Mouse (Mus musculus): ENCODE data around the gene Ch25h.

- TF ChIP-seq POLR2A (IDR thresholded peaks at IDR 0.05; ENCODE audit: borderline replicate concordance, extremely low read depth, insufficient read depth, insufficient read length, poor library complexity, severe bottlenecking) (no peak), CTCF (IDR thresholded peaks at IDR 0.05; ENCODE audit: borderline replicate concordance, extremely low read depth, insufficient read depth, insufficient read length) (no peak)
These were observed 36.6 kb upstream of the Ch25h start for GRCm38 (mm10) chr19:34511528-34511927.

Data from brain, embryonic 14.5 days (tissue).